Mouse (Mus musculus) megakaryocyte-erythroid progenitor cell, adult 5-6 weeks (primary cell): Measurements from ENCODE around the gene Zfp960. TPM values are rescaled to one million over a fixed set of nuclear protein-coding genes. Genes with fewer than 3 reads are reported as not detected.
"Not testable (repeated sequence)": the region's sequence is repeated elsewhere in the genome, so short reads cannot be mapped to it uniquely, and the experiment has no call there.

Experiments used
- ATAC-seq: replicated peaks from 2 replicates; pipeline ENCODE4 v1.8.0; 2016; ENCODE audit warnings: mild to moderate bottlenecking, inconsistent platforms; ENCODE audit not compliant: severe bottlenecking, poor library complexity, low FRiP score, low TSS enrichment
- total RNA-seq, 2 experiments: library from RNA; stranded (forward) in 1 of 2; stranded (reverse) in 1 of 2; fragments of 200-1000, 215-1000 nt in 1 of 2; fragments of >200 nt in 1 of 2; fragmentation: Nextera tagmentation in 1 of 2; gene quantifications; 2 replicates each; pipeline ENCODE4 v1.2.3; 2014 to 2017

Zfp960 gene
- total RNA-seq (2014; fragmentation: Nextera tagmentation) = not detected in 2 replicates
- not detected in 2 replicates for total RNA-seq (2017)

- not testable (repeated sequence) for ATAC-seq
Measured at GRCm38 (mm10) chr17:17063628-17064494, at the start of gene Zfp960. TSS of gene Zfp960 (plus strand) at chr17:17064113.

- ATAC-seq = not testable (repeated sequence)
Measured at GRCm38 (mm10) chr17:17018071-17018470, 45.8 kb upstream of the Zfp960 start.

GRCm38 (mm10) chr17:17059566-17059965, 4.3 kb upstream of the Zfp960 start:
- ATAC-seq = not testable (repeated sequence)

GRCm38 (mm10) chr17:17120830-17121502, 57.1 kb downstream of the Zfp960 start, which contains the start of gene Zfp97:
TSS of gene Zfp97 (plus strand) at chr17:17121415.
- ATAC-seq = peak; percentile 100

Other genes starting within 250 kb of the Zfp960 start
- 7.1 and 15.2 TPM in 2 replicates for gene Zfp97, start 57.3 kb downstream of the Zfp960 start, total RNA-seq (2014; fragmentation: Nextera tagmentation)
- 3.4 and 9.5 TPM in 2 replicates for gene Zfp97, start 57.3 kb downstream of the Zfp960 start, total RNA-seq (2017)